Mouse (Mus musculus): ENCODE measurements at regions not wholly inside any gene's neighbourhood (a gene's known extent, or its start where the extent isn't known, plus 50 kb on each side); places are given as distances from the start of the nearest gene placed in this dataset.
A peak's percentile ranks its signal among the peaks of the same experiment; 100 is the strongest.

- DNase-seq (ENCODE audit: low spot score in 2 of 2) = peak; percentile 6 to 14
Observed at GRCm38 (mm10) chr8:79515282-79515783, 116.0 kb upstream of the Smad1 start.

- DNase-seq (ENCODE audit: low spot score in 2 of 2) = no peak
Observed at GRCm38 (mm10) chr8:79514655-79515278, 115.4 kb upstream of the Smad1 start.

- no peak for DNase-seq (ENCODE audit: low spot score in 2 of 2)
Observed at GRCm38 (mm10) chr8:79508597-79508996, 109.3 kb upstream of the Smad1 start.

DNA sequence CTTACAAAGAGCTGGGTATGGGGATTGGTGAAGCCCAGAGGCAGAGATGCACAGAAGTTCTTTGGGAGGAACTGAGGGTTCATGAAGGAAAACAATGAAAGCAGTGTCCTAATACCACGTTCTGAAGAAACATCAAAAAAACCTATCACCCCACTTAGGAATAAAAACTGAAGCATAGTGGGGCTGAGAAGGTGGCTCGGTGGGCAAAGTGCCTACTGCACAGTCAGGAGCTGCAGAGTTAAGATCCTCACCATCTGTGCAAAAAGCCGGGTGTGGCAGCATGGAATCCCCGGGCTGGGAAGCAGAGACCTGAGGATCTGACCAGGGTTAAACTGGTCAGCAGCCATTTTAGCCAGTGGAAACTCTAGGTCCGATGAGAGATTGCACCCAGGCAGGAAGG is 106.1 kb upstream of the Smad1 start:
- DNase-seq (ENCODE audit: low spot score in 2 of 2) = no peak

GRCm38 (mm10) chr8:79503906-79504305 is 104.6 kb upstream of the Smad1 start:
- no peak for DNase-seq (ENCODE audit: low spot score in 2 of 2)

- DNase-seq (ENCODE audit: low spot score in 2 of 2) = no peak
Observed at GRCm38 (mm10) chr8:79502062-79502461, 102.7 kb upstream of the Smad1 start.

- no peak for DNase-seq (ENCODE audit: low spot score in 2 of 2)
Observed at GRCm38 (mm10) chr8:79501238-79501637, 101.9 kb upstream of the Smad1 start.

DNA sequence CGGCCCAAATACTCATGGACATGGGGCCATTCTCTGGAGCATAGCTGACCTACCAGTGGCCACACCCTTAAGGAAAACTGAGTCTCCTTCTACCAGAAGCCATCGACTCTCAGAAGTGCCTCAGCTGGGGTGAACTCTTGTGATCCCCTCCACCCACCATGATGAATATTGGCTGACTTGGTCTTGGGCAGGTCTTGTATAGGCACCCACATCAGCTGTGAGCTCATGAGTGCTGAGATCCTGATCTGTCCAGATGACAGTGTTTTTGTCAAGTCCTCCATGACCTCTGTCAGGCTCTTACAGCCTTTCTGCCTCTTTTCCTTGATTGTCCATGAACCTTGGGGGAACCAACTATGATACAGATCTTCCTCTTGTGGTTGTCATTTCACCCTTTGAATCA is 99.9 kb upstream of the Smad1 start:
- DNase-seq (ENCODE audit: low spot score in 2 of 2) = no peak

DNA sequence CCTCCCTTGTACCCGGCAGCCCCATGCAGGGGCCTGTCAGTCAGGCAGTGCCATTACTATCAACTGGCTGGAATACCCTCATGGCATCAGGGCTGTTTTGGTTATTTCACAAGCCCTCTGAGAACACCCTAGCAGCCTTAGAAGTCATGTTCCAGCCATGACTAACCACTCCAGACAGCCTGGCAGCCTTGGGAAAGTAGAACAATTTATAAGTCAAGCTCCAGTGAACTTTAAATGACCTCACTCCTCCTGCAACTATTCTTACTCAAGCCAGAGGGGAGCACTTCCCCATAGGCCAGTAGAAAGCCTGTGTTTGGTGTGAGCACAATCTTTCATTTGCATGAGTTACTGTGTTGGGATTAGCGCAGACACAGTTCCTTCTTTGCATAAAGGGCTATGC is 99.3 kb upstream of the Smad1 start:
- no peak for DNase-seq (ENCODE audit: low spot score in 2 of 2)

GRCm38 (mm10) chr8:79491156-79491698 is 91.9 kb upstream of the Smad1 start:
- DNase-seq (ENCODE audit: low spot score in 2 of 2) = peak in 1 of 2 experiments; percentile 2

- DNase-seq (ENCODE audit: low spot score in 2 of 2) = no peak
Observed at GRCm38 (mm10) chr8:79490739-79491138, 91.4 kb upstream of the Smad1 start.

- peak in 1 of 2 experiments; percentile 12 for DNase-seq (ENCODE audit: low spot score in 2 of 2)
Observed at GRCm38 (mm10) chr8:79488861-79489260, 89.5 kb upstream of the Smad1 start.

- DNase-seq (ENCODE audit: low spot score in 2 of 2) = no peak
Observed at GRCm38 (mm10) chr8:79487597-79487996, 88.3 kb upstream of the Smad1 start.

DNA sequence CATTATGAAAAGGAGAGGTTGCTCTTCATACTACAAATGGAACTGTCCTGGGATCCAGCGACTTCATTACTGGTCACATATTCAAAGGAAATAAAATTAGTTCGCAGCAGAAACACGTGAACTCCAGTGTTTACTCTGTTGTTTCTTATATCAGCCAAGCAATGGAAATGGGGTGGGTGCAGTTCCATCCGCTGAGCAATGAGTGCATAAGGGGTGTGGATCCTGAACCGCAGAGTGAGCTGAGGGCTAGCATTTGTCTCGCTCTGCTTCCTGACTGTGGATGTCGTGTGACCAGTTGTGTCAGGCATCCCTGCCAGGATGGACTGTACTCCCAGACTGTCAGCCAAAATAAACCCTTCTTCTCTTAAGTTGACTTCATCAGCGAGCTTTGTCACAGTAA is 80.0 kb upstream of the Smad1 start:
- DNase-seq (ENCODE audit: low spot score in 2 of 2) = no peak

GRCm38 (mm10) chr8:79476012-79476411 is 76.7 kb upstream of the Smad1 start:
- DNase-seq (ENCODE audit: low spot score in 2 of 2) = no peak

GRCm38 (mm10) chr8:79474679-79475078 is 75.4 kb upstream of the Smad1 start:
- no peak for DNase-seq (ENCODE audit: low spot score in 2 of 2)

- DNase-seq (ENCODE audit: low spot score in 2 of 2) = no peak
Observed at GRCm38 (mm10) chr8:79452101-79452500, 52.8 kb upstream of the Smad1 start.

GRCm38 (mm10) chr8:79449453-79449852 is 50.1 kb upstream of the Smad1 start:
- DNase-seq (ENCODE audit: low spot score in 2 of 2) = no peak
